ENCODE assay signal across 36 mouse cellular contexts in the genomic region with DNA sequence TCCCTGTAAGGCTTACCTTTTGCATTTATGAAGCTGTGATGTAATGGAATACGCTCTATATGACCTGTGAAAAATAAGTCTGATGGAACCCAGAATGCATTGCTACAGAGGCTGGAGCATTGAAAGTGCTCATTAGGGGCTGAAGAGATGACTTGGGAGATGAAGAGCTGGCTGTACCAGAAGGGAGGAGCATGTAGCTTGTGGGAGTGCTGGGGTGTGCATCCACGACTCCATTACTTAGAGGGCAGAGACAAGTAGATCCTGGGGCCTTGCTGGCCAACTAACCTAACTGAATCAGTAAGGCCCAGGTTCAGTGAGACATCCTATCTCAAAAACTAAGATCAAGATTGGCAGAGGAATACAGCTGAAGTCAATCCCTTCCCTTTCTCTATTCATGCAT. TPM values are rescaled to one million over a fixed set of nuclear protein-coding genes. Genes with fewer than 3 reads are reported as not detected.
DNase-seq lines count a peak whose midpoint lies in the region; ATAC-seq and TF ChIP-seq lines count a peak whose summit lies in the region.
"Had no signal": no experiment of that assay in that cellular context is flagged by ENCODE, and none has a peak within 500 bp of the region (broad histone marks: within the 10 kb centered on the region; RNA-seq: fewer than 3 reads in every experiment).

No protein-coding gene starts in this region.

- H3K4me1 ChIP-seq in MEL (ENCODE audit: control insufficient read depth in 1 of 2, insufficient read depth in 2 of 2, low read length in 2 of 2) = peaks cover 10 to 20% of the 10 kb centered on the region in 2 experiments
- H3K4me1 ChIP-seq in bone marrow, adult 2 months (ENCODE audit: control insufficient read depth, insufficient read depth, low read length) = peaks cover 2% of the 10 kb centered on the region; the same call in 1 of the 2 replicates
- peaks cover 46% of the 10 kb centered on the region in 2 experiments for H3K4me1 ChIP-seq in liver, embryonic 14.5 days (replicated peaks; ENCODE audit: control insufficient read depth in 2 of 2, insufficient read depth in 2 of 2, low read length in 1 of 2)
- H3K4me1 ChIP-seq in midbrain, embryonic 16.5 days (ENCODE audit: control insufficient read depth, insufficient read depth, low read length) = no peaks in the 10 kb centered on the region
- H3K4me1 ChIP-seq in neural tube, embryonic 15.5 days = no peaks in the 10 kb centered on the region
- H3K4me1 ChIP-seq: midbrain, embryonic 13.5 days had no signal

- H3K36me3 ChIP-seq in MEL (ENCODE audit: control insufficient read depth in 1 of 2, insufficient read depth in 2 of 2, low read length in 2 of 2) = peaks cover 0 to 26% of the 10 kb centered on the region in 2 experiments; a peak in 2 of 4 replicates
- no peaks in the 10 kb centered on the region for H3K36me3 ChIP-seq in liver, embryonic 14.5 days (replicated peaks; ENCODE audit: control insufficient read depth, insufficient read depth, low read depth)
- H3K36me3 ChIP-seq in midbrain, embryonic 16.5 days (ENCODE audit: control insufficient read depth, insufficient read depth, low read length) = no peaks in the 10 kb centered on the region
- no peaks in the 10 kb centered on the region for H3K36me3 ChIP-seq in neural tube, embryonic 15.5 days
- H3K36me3 ChIP-seq: midbrain, embryonic 13.5 days had no signal

- 77% methylated on average over 2 of the region's 2 CpGs for WGBS in bone marrow, adult 2 months
- WGBS in liver, embryonic 14.5 days (ENCODE audit: insufficient replicate concordance) = 46% methylated on average over 2 of the region's 2 CpGs
- WGBS in midbrain, embryonic 16.5 days = 84% methylated on average over 2 of the region's 2 CpGs
- WGBS in neural tube, embryonic 15.5 days = 98% methylated on average over 2 of the region's 2 CpGs

- 0 out of 2 replicates have a peak overlapping the region, but pooled peaks have one; percentile 7 for H3K27ac ChIP-seq in MEL (ENCODE audit: control insufficient read depth, low read depth, low read length)
- peak overlapping the region; percentile 61; the same call in 1 of the 2 replicates for H3K27ac ChIP-seq in bone marrow, adult 2 months (ENCODE audit: control insufficient read depth, insufficient read depth, low read depth, low read length, poor library complexity)
- peak overlapping the region; percentile 100 for H3K27ac ChIP-seq in liver, embryonic 14.5 days
- H3K27ac ChIP-seq in midbrain, embryonic 16.5 days (ENCODE audit: low read length) = no peak overlapping the region
- no peak overlapping the region for H3K27ac ChIP-seq in neural tube, embryonic 15.5 days (replicated peaks)
- H3K27ac ChIP-seq: hindbrain, embryonic 14.5 days; midbrain, embryonic 13.5 days had no signal

- H3K9ac ChIP-seq in MEL (ENCODE audit: control insufficient read depth, low read depth, low read length, poor library complexity, severe bottlenecking) = peak overlapping the region; percentile 2; the same call in 1 of the 2 replicates
- H3K9ac ChIP-seq in liver, embryonic 14.5 days (replicated peaks) = peak overlapping the region; percentile 76
- H3K9ac ChIP-seq in midbrain, embryonic 16.5 days (ENCODE audit: low read depth, low read length) = no peak overlapping the region
- H3K9ac ChIP-seq in neural tube, embryonic 15.5 days (replicated peaks) = no peak overlapping the region
- H3K9ac ChIP-seq: hindbrain, embryonic 14.5 days; lung, embryonic 14.5 days; midbrain, embryonic 13.5 days had no signal

- no peak for TF ChIP-seq RAD21 in MEL (IDR thresholded peaks at IDR 0.05; ENCODE audit: low read depth, low read length)

- H3K27me3 ChIP-seq in MEL (ENCODE audit: control insufficient read depth in 1 of 2, insufficient read depth in 2 of 2, low read length in 2 of 2) = peaks cover 0 to 2% of the 10 kb centered on the region in 2 experiments; a peak in 1 of 4 replicates
- no peaks in the 10 kb centered on the region for H3K27me3 ChIP-seq in liver, embryonic 14.5 days (ENCODE audit: control insufficient read depth, insufficient read depth, low read length)
- no peaks in the 10 kb centered on the region for H3K27me3 ChIP-seq in midbrain, embryonic 16.5 days (ENCODE audit: control insufficient read depth, insufficient read depth, low read depth, low read length)
- no peaks in the 10 kb centered on the region for H3K27me3 ChIP-seq in neural tube, embryonic 15.5 days (replicated peaks)
- H3K27me3 ChIP-seq: midbrain, embryonic 13.5 days had no signal

- H3K4me2 ChIP-seq in liver, embryonic 14.5 days (ENCODE audit: low read depth) = peak overlapping the region; percentile 66
- no peak overlapping the region for H3K4me2 ChIP-seq in midbrain, embryonic 16.5 days (ENCODE audit: low read length)
- H3K4me2 ChIP-seq in neural tube, embryonic 15.5 days = no peak overlapping the region
- H3K4me2 ChIP-seq: hindbrain, embryonic 14.5 days; lung, embryonic 14.5 days; midbrain, embryonic 13.5 days had no signal

- H3K9me3 ChIP-seq in MEL (replicated peaks; ENCODE audit: insufficient read depth, low read length) = no peaks in the 10 kb centered on the region
- H3K9me3 ChIP-seq in liver, embryonic 14.5 days (ENCODE audit: control insufficient read depth, low read length) = no peaks in the 10 kb centered on the region
- H3K9me3 ChIP-seq in midbrain, embryonic 16.5 days (replicated peaks; ENCODE audit: control insufficient read depth, low read length, poor library complexity, severe bottlenecking) = no peaks in the 10 kb centered on the region
- H3K9me3 ChIP-seq in neural tube, embryonic 15.5 days (replicated peaks) = no peaks in the 10 kb centered on the region
- H3K9me3 ChIP-seq: megakaryocyte, embryonic 14.5 days; midbrain, embryonic 13.5 days had no signal

- peak overlapping the region in 1 of 2 experiments; percentile 46; a peak in 2 of 4 replicates for H3K4me3 ChIP-seq in MEL (ENCODE audit: control insufficient read depth in 1 of 2, insufficient read depth in 1 of 2, low read depth in 2 of 2, low read length in 2 of 2)
- no peak overlapping the region for H3K4me3 ChIP-seq in bone marrow, adult 2 months (replicated peaks; ENCODE audit: control insufficient read depth, low read depth, low read length)
- H3K4me3 ChIP-seq in liver, embryonic 14.5 days (ENCODE audit: insufficient read depth in 1 of 2, low read depth in 2 of 2, low read length in 2 of 2) = peak overlapping the region in 1 of 2 experiments; percentile 35; a peak in 2 of 4 replicates
- H3K4me3 ChIP-seq in midbrain, embryonic 16.5 days (ENCODE audit: low read depth, low read length) = no peak overlapping the region
- H3K4me3 ChIP-seq in neural tube, embryonic 15.5 days (replicated peaks) = no peak overlapping the region
- H3K4me3 ChIP-seq: megakaryocyte, embryonic 14.5 days; midbrain, embryonic 13.5 days had no signal

- peak; percentile 67 for ATAC-seq in erythroid progenitor cell, adult 5-6 weeks (replicated peaks; ENCODE audit: low FRiP score, poor library complexity, severe bottlenecking)
- ATAC-seq in liver, embryonic 14.5 days (ENCODE audit: insufficient read depth) = peak; percentile 29; the same call in 1 of the 2 replicates
- no peak for ATAC-seq in midbrain, embryonic 16.5 days
- ATAC-seq in neural tube, embryonic 15.5 days (ENCODE audit: low FRiP score) = no peak
- ATAC-seq: activated CD4-positive, CD25-positive, alpha-beta regulatory T cell, adult 4 months; forebrain, embryonic 16.5 days; intestine, postnatal 0 days; midbrain, embryonic 13.5 days had no signal

- TF ChIP-seq POLR2A in MEL (IDR thresholded peaks at IDR 0.05; ENCODE audit: control insufficient read depth in 1 of 2, insufficient read depth in 1 of 2, low read depth in 1 of 2, low read length in 2 of 2, poor library complexity in 1 of 2) = no peak
- TF ChIP-seq POLR2A in bone marrow, adult 2 months (IDR thresholded peaks at IDR 0.05; ENCODE audit: borderline replicate concordance, control insufficient read depth, low read depth, low read length) = no peak

- DNase-seq in MEL (ENCODE audit: low read depth, low spot score) = peak; percentile 37
- DNase-seq in liver, embryonic 14.5 days (ENCODE audit: low read depth in 3 of 3, low spot score in 3 of 3) = peak in 2 of 3 experiments; percentile 42 to 47
- no peak for DNase-seq in layer of hippocampus, adult 9-11 months
- DNase-seq in embryo, embryonic 11 days = no peak
- DNase-seq: adrenal gland, adult 2 months; B cell, adult 2 months; cerebellum, adult 11-12 months; cerebellum, adult 9-11 months; kidney, adult 9 months; kidney, postnatal 10 days; left cerebral cortex, postnatal 4 days; lung, embryonic 14.5 days; retina, postnatal 1 day; right cerebral cortex, postnatal 14 days; thymus, postnatal 14 days had no signal

- TF ChIP-seq EP300 in MEL (IDR thresholded peaks at IDR 0.05; ENCODE audit: low read depth in 1 of 2, low read length in 2 of 2) = no peak
- TF ChIP-seq EP300 in liver, embryonic 14.5 days (IDR thresholded peaks at IDR 0.05; ENCODE audit: low read depth) = no peak

- no peak for TF ChIP-seq CTCF in MEL (IDR thresholded peaks at IDR 0.05 in 2 of 3, conservative IDR thresholded peaks at IDR 0.05 in 1 of 3; ENCODE audit: control insufficient read depth in 1 of 3, insufficient read depth in 1 of 3, low read depth in 2 of 3, low read length in 3 of 3, poor library complexity in 1 of 3, severe bottlenecking in 1 of 3)
- TF ChIP-seq CTCF in bone marrow, adult 2 months (IDR thresholded peaks at IDR 0.05; ENCODE audit: control insufficient read depth, insufficient read depth, low read length) = no peak
- TF ChIP-seq CTCF in liver, embryonic 14.5 days (IDR thresholded peaks at IDR 0.05; ENCODE audit: low read depth) = no peak

- H3K79me2 ChIP-seq in MEL (ENCODE audit: control insufficient read depth, insufficient read depth, low read length, poor library complexity) = no peaks in the 10 kb centered on the region

RNA-seq across cellular contexts. Expression of a gene that starts 8.3 kb away (rescaled TPM):
- 11.0 and 23.7 TPM in 2 replicates for total RNA-seq in MEL (2012; rRNA removed)
- 10 to 100 TPM in 1 of 2 experiments, not detected in 1; 20.3 TPM for polyA plus RNA-seq in MEL (2012; ENCODE audit: insufficient read depth in 1 of 2, insufficient read length in 2 of 2, low read depth in 1 of 2, low replicate concordance in 2 of 2, missing spikeins in 1 of 2)
- polyA plus RNA-seq in bone marrow, adult 2 months (2011; ENCODE audit: insufficient read depth, insufficient read length, low replicate concordance, missing spikeins) = 67.5 and 169 TPM in 2 replicates
- 176 and 202 TPM in 2 replicates for total RNA-seq in erythroid progenitor cell, adult 5-6 weeks (2015; ENCODE audit: low replicate concordance)
- total RNA-seq in erythroid progenitor cell, adult 5-6 weeks (2017; ENCODE audit: low replicate concordance) = 63.5 and 70.4 TPM in 2 replicates
- polyA plus RNA-seq in liver, embryonic 14.5 days (2012; rRNA removed) = 6.7 and 10.4 TPM in 2 replicates
- 31.8 and 35.8 TPM in 2 replicates for polyA plus RNA-seq in liver, embryonic 14.5 days (2014; fragmentation: Nextera tagmentation; extraction: Ambion mirVana)
- polyA plus RNA-seq in midbrain, embryonic 16.5 days (2015; fragmentation: Nextera tagmentation; extraction: Ambion mirVana) = 12.1 and 13.4 TPM in 2 replicates
- 12.4 and 38.7 TPM in 2 replicates for polyA plus RNA-seq in neural tube, embryonic 15.5 days (2015; fragmentation: Nextera tagmentation; extraction: Ambion mirVana)

RNA-seq across cellular contexts. Expression of a gene that starts 8.5 kb away (rescaled TPM):
- not detected in 2 replicates for total RNA-seq in MEL (2012; rRNA removed)
- polyA plus RNA-seq in MEL (2012; ENCODE audit: insufficient read depth in 1 of 2, insufficient read length in 2 of 2, low read depth in 1 of 2, low replicate concordance in 2 of 2, missing spikeins in 1 of 2) = not detected
- polyA plus RNA-seq in bone marrow, adult 2 months (2011; ENCODE audit: insufficient read depth, insufficient read length, low replicate concordance, missing spikeins) = not detected in 2 replicates
- not detected in 2 replicates for total RNA-seq in erythroid progenitor cell, adult 5-6 weeks (2015; ENCODE audit: low replicate concordance)
- not detected in 2 replicates for total RNA-seq in erythroid progenitor cell, adult 5-6 weeks (2017; ENCODE audit: low replicate concordance)
- polyA plus RNA-seq in liver, embryonic 14.5 days (2012; rRNA removed) = 0.01 and 0.03 TPM in 2 replicates
- polyA plus RNA-seq in liver, embryonic 14.5 days (2014; fragmentation: Nextera tagmentation; extraction: Ambion mirVana) = 0.10 TPM in 1 of 2 replicates, not detected in the other
- not detected in 2 replicates for polyA plus RNA-seq in midbrain, embryonic 16.5 days (2015; fragmentation: Nextera tagmentation; extraction: Ambion mirVana)
- polyA plus RNA-seq in neural tube, embryonic 15.5 days (2015; fragmentation: Nextera tagmentation; extraction: Ambion mirVana) = not detected in 2 replicates
- total RNA-seq: adrenal gland, adult 2 months; common myeloid progenitor, adult 5-6 weeks; gastrocnemius, adult 8-10 months; gastrocnemius, postnatal 4 days; heart, adult 8-10 months; hematopoietic stem cell, adult 5-6 weeks; layer of hippocampus, adult 18-20 months; layer of hippocampus, postnatal 25 days; left cerebral cortex, postnatal 4 days had no signal
- polyA plus RNA-seq: activated CD4-positive, CD25-positive, alpha-beta regulatory T cell, adult 4 months; adrenal gland, adult 2 months; forebrain, embryonic 16.5 days; hindbrain, embryonic 14.5 days; intestine, postnatal 0 days; limb, embryonic 14.5 days; neural tube, embryonic 14.5 days; small intestine, adult 2 months; stomach, embryonic 16.5 days had no signal

Comparison
In these comparisons a context has a peak if more than half of its experiments do, and no peak if none do; other contexts are left out.
1. DNase-seq: peak in MEL (single experiment) and liver, embryonic 14.5 days (2 of 3); none in layer of hippocampus, adult 9-11 months (single experiment) and embryo, embryonic 11 days (single experiment).
2. H3K27ac ChIP-seq: peak in MEL (single experiment), bone marrow, adult 2 months (single experiment) and liver, embryonic 14.5 days (single experiment); none in midbrain, embryonic 16.5 days (single experiment) and neural tube, embryonic 15.5 days (single experiment).
3. H3K9ac ChIP-seq: peak in MEL (single experiment) and liver, embryonic 14.5 days (single experiment); none in midbrain, embryonic 16.5 days (single experiment) and neural tube, embryonic 15.5 days (single experiment).
4. ATAC-seq: peak in erythroid progenitor cell, adult 5-6 weeks (single experiment) and liver, embryonic 14.5 days (single experiment); none in midbrain, embryonic 16.5 days (single experiment) and neural tube, embryonic 15.5 days (single experiment).